Mouse (Mus musculus) lung, embryonic 14.5 days (tissue): Measurements from ENCODE around the gene Slfn1. TPM values are rescaled to one million over a fixed set of nuclear protein-coding genes. Genes with fewer than 3 reads are reported as not detected.
"Not testable (repeated sequence)": the region's sequence is repeated elsewhere in the genome, so short reads cannot be mapped to it uniquely, and the experiment has no call there.

Experiments
- ATAC-seq: fragments of 200-750 bp; cut with Nextera tagmentation; 2 replicates; pipeline ENCODE4 v1.8.0; 2017; ENCODE audit warnings: mild to moderate bottlenecking, moderate TSS enrichment, moderate library complexity; ENCODE audit not compliant: insufficient read depth
- DNase-seq: peaks from one replicate; pipeline ENCODE4 v3.0.0-alpha.2; 2015
- H3K27ac ChIP-seq: fragments of 300-500 bp; sonication (generic); 2 replicates; pipeline ENCODE4 v1.5.1; 2014; ENCODE audit warnings: low read depth, mild to moderate bottlenecking, moderate library complexity
- H3K27me3 ChIP-seq: fragments of 300-500 bp; sonication (generic); 2 replicates; pipeline ENCODE4 v1.6.1; 2014; ENCODE audit warnings: low read length, control low read depth; ENCODE audit not compliant: insufficient read depth
- H3K36me3 ChIP-seq: fragments of 300-500 bp; sonication (generic); 2 replicates; pipeline ENCODE4 v1.6.1; 2014; ENCODE audit warnings: control low read depth; ENCODE audit not compliant: insufficient read depth
- H3K4me1 ChIP-seq: fragments of 300-500 bp; sonication (generic); 2 replicates; pipeline ENCODE4 v1.6.1; 2014; ENCODE audit warnings: antibody characterized with exemption, control low read depth; ENCODE audit not compliant: insufficient read depth
- H3K4me2 ChIP-seq: fragments of 300-500 bp; sonication (generic); 2 replicates; pipeline ENCODE4 v1.6.1; 2014; ENCODE audit warnings: mild to moderate bottlenecking
- H3K4me3 ChIP-seq: fragments of 300-500 bp; sonication (generic); 2 replicates; pipeline ENCODE4 v1.5.1; 2014; ENCODE audit warnings: low read depth, low read length
- H3K9ac ChIP-seq: fragments of 300-500 bp; sonication (generic); 2 replicates; pipeline ENCODE4 v1.6.1; 2014
- H3K9me3 ChIP-seq: fragments of 300-500 bp; sonication (generic); 2 replicates; pipeline ENCODE4 v1.6.1; 2016; ENCODE audit warnings: low read depth, low read length, control low read depth
- CTCF ChIP-seq: IDR thresholded peaks from 2 replicates; pipeline ENCODE4 v1.5.1; 2016; ENCODE audit warnings: antibody characterized with exemption, low read depth
- WGBS: fragments of 180-500 bp; shearing (Covaris S2); extraction: QIAGEN DNeasy Blood & Tissue Kit; methylation state at CpG from one replicate; pipeline ENCODE4 v1.1.7; 2014; 5-methylcytosine and 5-hydroxymethylcytosine counted together
- polyA plus RNA-seq: library from polyadenylated mRNA; unstranded; fragments of >200 nt; fragmentation: Nextera tagmentation; extraction: Ambion mirVana; gene quantifications from 2 replicates; pipeline ENCODE4 v1.2.1, GENCODE M21; 2014

Gene Slfn1
- polyA plus RNA-seq, 1 experiment from 2014 or later: 0.34 TPM

DNA sequence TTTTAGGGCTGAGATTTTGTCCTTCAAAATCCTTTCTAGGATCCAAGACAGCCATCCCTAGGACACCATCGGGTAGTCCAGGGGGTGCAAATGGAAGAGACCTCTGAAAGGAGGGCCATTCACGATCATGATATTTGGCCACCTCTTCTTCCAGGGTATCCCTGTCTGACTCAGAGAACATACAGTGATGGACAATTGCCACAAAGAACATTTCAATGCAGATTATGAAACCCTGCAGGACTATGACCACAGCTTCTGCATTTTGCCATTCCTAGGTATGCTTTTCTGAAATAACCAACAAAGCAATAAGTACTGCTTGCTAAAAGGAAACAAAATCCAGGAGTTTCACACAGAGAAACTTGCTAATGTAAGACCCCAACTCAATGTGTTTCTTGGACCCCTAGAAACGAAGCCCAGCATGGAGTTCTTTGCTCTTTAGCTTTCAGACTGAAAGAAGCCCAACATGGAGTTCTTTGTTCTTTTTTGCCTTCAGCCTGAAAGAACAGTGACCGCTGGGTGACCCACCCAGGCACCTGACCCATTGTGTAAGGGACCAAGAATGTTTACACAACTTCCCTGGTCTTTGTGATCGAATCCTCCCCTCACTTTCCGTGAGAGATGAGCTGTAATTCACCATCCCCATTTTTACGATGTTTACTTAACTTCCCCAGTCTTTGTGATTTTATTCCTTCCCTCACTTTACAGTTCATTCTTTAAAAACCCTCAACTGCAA, 33.7 kb upstream of the Slfn1 start:
- no peak overlapping the region for H3K9ac ChIP-seq
- no peaks in the 10 kb centered on the region for H3K9me3 ChIP-seq
- H3K27me3 ChIP-seq: no peaks in the 10 kb centered on the region
- no peak for TF ChIP-seq CTCF
- 58% methylated on average over 7 of the region's 7 CpGs for WGBS
- DNase-seq: no peak
- H3K4me2 ChIP-seq: no peak overlapping the region
- no peaks in the 10 kb centered on the region for H3K36me3 ChIP-seq
- no peak overlapping the region for H3K4me3 ChIP-seq
- ATAC-seq: no peak
- H3K4me1 ChIP-seq: no peaks in the 10 kb centered on the region
- no peak overlapping the region for H3K27ac ChIP-seq

DNA sequence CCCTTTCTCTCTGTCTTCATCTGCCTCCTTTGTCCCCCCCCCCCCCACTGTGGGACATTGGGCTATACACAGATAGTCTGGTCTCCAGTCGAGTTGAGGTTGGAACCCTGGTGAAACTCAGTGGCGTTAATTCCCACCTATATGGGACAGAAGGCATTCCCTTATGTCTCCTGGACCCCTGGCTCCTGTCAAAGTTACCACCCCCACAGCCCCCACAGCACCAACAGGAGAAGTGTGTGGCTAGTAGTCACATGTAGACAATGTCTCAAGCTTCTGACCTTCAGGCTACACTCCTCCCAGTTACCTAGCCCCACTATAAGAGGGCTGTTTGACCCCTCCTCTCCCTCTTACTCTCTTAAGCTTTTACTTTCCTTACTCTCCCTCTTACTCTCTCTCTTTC, 32.5 kb upstream of the Slfn1 start:
- Histone ChIP-seq H3K36me3 (no peaks in the 10 kb centered on the region), H3K4me3 (no peak overlapping the region), H3K9me3 (no peaks in the 10 kb centered on the region), H3K4me2 (no peak overlapping the region), H3K27me3 (no peaks in the 10 kb centered on the region), H3K9ac (no peak overlapping the region), H3K4me1 (no peaks in the 10 kb centered on the region), H3K27ac (no peak overlapping the region)
- WGBS: 82% methylated on average over 2 of the region's 2 CpGs
- no peak for TF ChIP-seq CTCF
- ATAC-seq: no peak
- no peak for DNase-seq

DNA sequence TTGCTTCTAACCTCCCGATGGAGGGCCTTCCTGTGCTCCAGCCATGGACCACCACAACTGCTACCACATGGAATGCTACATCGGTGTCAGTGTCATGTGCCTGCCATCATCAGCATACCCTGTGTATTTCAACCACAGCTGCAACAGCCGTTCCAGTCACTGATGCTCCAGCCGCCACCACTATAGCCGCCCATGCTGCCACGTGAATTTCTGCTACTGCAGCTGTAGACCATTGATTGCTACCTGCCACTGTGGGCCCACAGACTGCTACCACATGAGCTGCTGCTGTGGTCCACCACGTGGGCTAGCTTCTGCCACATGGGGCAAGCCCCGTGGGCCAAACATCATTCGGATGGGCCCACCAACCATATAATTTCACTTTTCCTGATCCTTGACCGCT, 31.9 kb upstream of the Slfn1 start:
- H3K36me3 ChIP-seq: no peaks in the 10 kb centered on the region
- no peaks in the 10 kb centered on the region for H3K9me3 ChIP-seq
- no peaks in the 10 kb centered on the region for H3K4me1 ChIP-seq
- H3K27me3 ChIP-seq: no peaks in the 10 kb centered on the region
- no peak overlapping the region for H3K4me2 ChIP-seq
- no peak overlapping the region for H3K27ac ChIP-seq
- H3K9ac ChIP-seq: no peak overlapping the region
- H3K4me3 ChIP-seq: no peak overlapping the region
- TF ChIP-seq CTCF: no peak
- WGBS: 85% methylated on average over 10 of the region's 10 CpGs
- no peak for ATAC-seq
- DNase-seq: no peak

GRCm38 (mm10) chr11:83115138-83115537, 1.5 kb upstream of the Slfn1 start:
- 23% methylated on average over 2 of the region's 2 CpGs for WGBS
- peak; percentile 36 for DNase-seq
- no peaks in the 10 kb centered on the region for H3K4me1 ChIP-seq
- H3K36me3 ChIP-seq: no peaks in the 10 kb centered on the region
- no peak for ATAC-seq
- no peaks in the 10 kb centered on the region for H3K27me3 ChIP-seq
- peak; percentile 36 for TF ChIP-seq CTCF
- H3K4me2 ChIP-seq: no peak overlapping the region
- H3K27ac ChIP-seq: no peak overlapping the region
- no peaks in the 10 kb centered on the region for H3K9me3 ChIP-seq
- H3K4me3 ChIP-seq: no peak overlapping the region
- no peak overlapping the region for H3K9ac ChIP-seq

DNA sequence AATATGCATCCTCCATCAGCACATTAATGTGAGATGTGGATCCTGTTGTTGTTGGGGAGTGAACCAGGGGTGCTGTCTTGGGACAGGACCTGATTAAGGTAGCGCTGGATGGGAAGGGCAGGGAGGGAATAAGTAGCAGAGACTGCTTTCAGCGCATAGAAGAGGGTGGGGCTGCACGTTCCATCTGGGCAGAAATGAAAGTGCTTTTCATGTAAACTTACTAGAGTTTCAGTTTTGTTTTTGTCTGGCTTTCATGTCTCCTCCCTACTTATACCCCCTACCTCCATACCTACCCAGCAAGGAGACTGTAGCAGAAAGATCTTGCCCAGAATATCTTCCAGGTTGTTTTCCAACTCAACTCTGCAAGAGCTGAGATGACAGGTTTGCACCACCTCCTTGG, 1.4 kb downstream of the Slfn1 start:
- ATAC-seq (no peak), DNase-seq (no peak)
- Histone ChIP-seq H3K36me3 (no peaks in the 10 kb centered on the region), H3K4me2 (no peak overlapping the region), H3K4me1 (no peaks in the 10 kb centered on the region), H3K27me3 (no peaks in the 10 kb centered on the region), H3K27ac (no peak overlapping the region), H3K4me3 (no peak overlapping the region), H3K9me3 (no peaks in the 10 kb centered on the region), H3K9ac (no peak overlapping the region)
- no peak for TF ChIP-seq CTCF
- WGBS: 48% methylated on average over 3 of the region's 3 CpGs

GRCm38 (mm10) chr11:83121131-83121685, 4.6 kb downstream of the Slfn1 start:
- Histone ChIP-seq H3K9ac (no peak overlapping the region), H3K4me1 (no peaks in the 10 kb centered on the region), H3K36me3 (no peaks in the 10 kb centered on the region), H3K9me3 (no peaks in the 10 kb centered on the region), H3K4me3 (no peak overlapping the region), H3K27me3 (no peaks in the 10 kb centered on the region), H3K27ac (no peak overlapping the region), H3K4me2 (no peak overlapping the region)
- no peak for DNase-seq
- TF ChIP-seq CTCF: no peak
- ATAC-seq: no peak
- WGBS: 95% methylated on average over 3 of the region's 3 CpGs

DNA sequence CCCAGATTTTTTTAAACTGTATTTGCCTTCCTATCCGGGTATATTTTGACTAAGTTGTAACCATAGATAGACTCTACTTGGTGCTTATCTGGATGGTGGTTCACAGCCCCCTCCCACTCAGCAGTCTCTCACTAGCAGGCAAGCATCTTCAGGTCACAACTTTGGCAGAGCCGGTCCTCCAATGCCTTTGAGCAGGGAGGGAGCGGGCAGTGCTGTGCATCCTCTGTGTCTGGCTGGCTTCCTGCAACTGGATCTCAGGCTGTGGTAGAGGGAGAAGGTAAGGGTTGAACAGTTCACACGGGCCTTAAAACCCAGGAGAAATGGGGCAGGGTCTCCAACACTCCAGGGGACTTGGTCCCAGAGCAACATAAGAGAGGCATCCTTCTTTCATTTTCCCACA, 6.5 kb downstream of the Slfn1 start:
- no peak for DNase-seq
- H3K9me3 ChIP-seq: no peaks in the 10 kb centered on the region
- no peak for ATAC-seq
- no peak for TF ChIP-seq CTCF
- H3K9ac ChIP-seq: no peak overlapping the region
- H3K4me3 ChIP-seq: no peak overlapping the region
- no peak overlapping the region for H3K4me2 ChIP-seq
- H3K27ac ChIP-seq: no peak overlapping the region
- 57% methylated on average over 4 of the region's 4 CpGs for WGBS
- no peaks in the 10 kb centered on the region for H3K27me3 ChIP-seq
- no peaks in the 10 kb centered on the region for H3K36me3 ChIP-seq
- H3K4me1 ChIP-seq: no peaks in the 10 kb centered on the region

- Histone ChIP-seq H3K4me3 (no peak overlapping the region), H3K9me3 (no peaks in the 10 kb centered on the region), H3K4me2 (no peak overlapping the region), H3K27ac (no peak overlapping the region), H3K27me3 (no peaks in the 10 kb centered on the region), H3K9ac (no peak overlapping the region), H3K4me1 (no peaks in the 10 kb centered on the region), H3K36me3 (no peaks in the 10 kb centered on the region)
- DNase-seq (no peak), ATAC-seq (no peak)
- TF ChIP-seq CTCF: no peak
- 71% methylated on average over 2 of the region's 2 CpGs for WGBS
Observed at GRCm38 (mm10) chr11:83124906-83125305, 8.3 kb downstream of the Slfn1 start.

GRCm38 (mm10) chr11:83125633-83126032, 9.0 kb downstream of the Slfn1 start:
- ATAC-seq, H3K27me3 ChIP-seq, H3K27ac ChIP-seq, H3K36me3 ChIP-seq, H3K4me3 ChIP-seq, DNase-seq, H3K9me3 ChIP-seq, H3K4me2 ChIP-seq, H3K4me1 ChIP-seq, H3K9ac ChIP-seq: not testable (repeated sequence)
- no CpG with 5 or more reads among the region's 1 CpGs for WGBS

GRCm38 (mm10) chr11:83137253-83137652, 20.6 kb downstream of the Slfn1 start:
- H3K27me3 ChIP-seq, H3K4me2 ChIP-seq, H3K9ac ChIP-seq, H3K4me1 ChIP-seq, H3K27ac ChIP-seq, H3K4me3 ChIP-seq, H3K9me3 ChIP-seq, DNase-seq, ATAC-seq, H3K36me3 ChIP-seq: not testable (repeated sequence)
- WGBS: 83% methylated on average over 1 of the region's 2 CpGs
